Mouse (Mus musculus): ENCODE measurements around the gene Map3k9.

- TF ChIP-seq CEBPB (IDR thresholded peaks at IDR 0.05; ENCODE audit: low read depth) (no peak), MAX (IDR thresholded peaks at IDR 0.05) (no peak), CTCF (IDR thresholded peaks at IDR 0.05; ENCODE audit: control insufficient read depth, insufficient read depth, insufficient read length) (no peak), FOSL1 (IDR thresholded peaks at IDR 0.05; ENCODE audit: insufficient read depth, low read length, poor library complexity, severe bottlenecking) (no peak), MYOD1 (IDR thresholded peaks at IDR 0.05; ENCODE audit: control insufficient read depth, insufficient read length, low read depth) (no peak)
Observed at GRCm38 (mm10) chr12:81690751-81691150, 90.2 kb downstream of the Map3k9 start.
